Mouse (Mus musculus): ENCODE results near the gene Rhbdf1.
A peak's percentile ranks its signal among the peaks of the same experiment; 100 is the strongest.
"Not testable (repeated sequence)": the region's sequence is repeated elsewhere in the genome, so short reads cannot be mapped to it uniquely, and the experiment has no call there.

Rhbdf1 gene

GRCm38 (mm10) chr11:32220607-32221224 lies 1.4 kb downstream of the Rhbdf1 start:
- no peak for DNase-seq

GRCm38 (mm10) chr11:32219287-32219686 lies 2.8 kb downstream of the Rhbdf1 start:
- DNase-seq, result no peak

GRCm38 (mm10) chr11:32218501-32219050 lies 3.5 kb downstream of the Rhbdf1 start:
- peak; percentile 42 for DNase-seq

DNA sequence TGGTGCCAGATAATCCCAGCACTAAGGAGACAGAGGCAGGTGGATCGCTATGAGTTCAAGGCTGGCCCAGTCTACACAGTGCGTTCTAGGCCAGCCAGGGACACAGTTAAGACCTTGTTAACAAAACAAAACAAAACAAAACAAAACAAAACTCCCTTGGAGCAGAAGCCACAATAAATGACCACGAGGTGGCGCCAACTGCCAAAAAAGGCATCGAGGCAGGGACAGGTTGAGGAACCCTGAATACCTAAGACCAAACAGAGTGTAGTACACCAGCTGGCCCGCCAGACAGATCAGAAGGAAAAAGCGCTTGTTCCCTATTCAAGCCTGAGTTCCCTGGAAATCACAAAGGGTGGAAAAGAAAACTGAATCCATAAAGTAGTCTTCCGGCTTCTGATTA lies 5.2 kb downstream of the Rhbdf1 start:
- DNase-seq, result peak; percentile 76

DNA sequence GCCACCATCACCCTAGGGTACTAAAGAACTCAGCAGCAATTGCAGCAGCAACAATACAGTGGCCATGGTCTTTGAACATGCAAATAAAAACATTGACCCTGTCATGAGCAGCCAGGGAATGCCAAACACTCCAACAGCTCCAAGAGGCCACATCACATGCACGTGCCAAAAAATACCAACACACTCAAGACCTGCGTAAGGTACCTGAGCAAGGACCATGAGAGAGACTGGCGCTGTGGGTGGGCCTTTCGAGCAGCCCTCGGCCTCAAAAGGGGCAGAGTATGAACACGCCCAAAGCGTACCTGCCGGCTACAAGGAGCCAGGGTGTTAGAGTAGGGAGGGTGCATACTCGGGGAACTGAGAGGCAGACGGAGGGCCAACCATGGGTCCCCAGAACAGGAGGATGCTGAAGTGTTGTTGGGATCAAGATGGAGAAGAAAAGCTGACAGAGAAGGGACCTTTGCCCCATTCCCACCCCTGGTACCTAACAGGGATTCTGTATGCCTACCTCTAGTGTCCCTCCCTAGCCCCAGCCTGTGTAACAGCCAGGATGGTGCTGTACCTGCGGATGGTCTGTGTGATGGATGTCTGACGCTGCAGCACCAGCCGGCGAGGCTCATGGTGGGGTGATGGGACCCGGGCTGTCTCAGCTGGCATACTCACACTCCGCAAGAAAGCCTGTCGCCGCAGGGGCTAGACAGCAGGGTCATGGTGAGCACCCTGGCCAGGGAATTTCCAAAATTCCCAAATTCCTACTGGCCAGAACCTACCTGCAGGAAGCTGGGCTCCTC lies 6.5 kb downstream of the Rhbdf1 start:
- peak; percentile 28 for DNase-seq

- peak; percentile 28 for DNase-seq
Measured at GRCm38 (mm10) chr11:32210623-32211022, 11.5 kb downstream of the Rhbdf1 start.

DNA sequence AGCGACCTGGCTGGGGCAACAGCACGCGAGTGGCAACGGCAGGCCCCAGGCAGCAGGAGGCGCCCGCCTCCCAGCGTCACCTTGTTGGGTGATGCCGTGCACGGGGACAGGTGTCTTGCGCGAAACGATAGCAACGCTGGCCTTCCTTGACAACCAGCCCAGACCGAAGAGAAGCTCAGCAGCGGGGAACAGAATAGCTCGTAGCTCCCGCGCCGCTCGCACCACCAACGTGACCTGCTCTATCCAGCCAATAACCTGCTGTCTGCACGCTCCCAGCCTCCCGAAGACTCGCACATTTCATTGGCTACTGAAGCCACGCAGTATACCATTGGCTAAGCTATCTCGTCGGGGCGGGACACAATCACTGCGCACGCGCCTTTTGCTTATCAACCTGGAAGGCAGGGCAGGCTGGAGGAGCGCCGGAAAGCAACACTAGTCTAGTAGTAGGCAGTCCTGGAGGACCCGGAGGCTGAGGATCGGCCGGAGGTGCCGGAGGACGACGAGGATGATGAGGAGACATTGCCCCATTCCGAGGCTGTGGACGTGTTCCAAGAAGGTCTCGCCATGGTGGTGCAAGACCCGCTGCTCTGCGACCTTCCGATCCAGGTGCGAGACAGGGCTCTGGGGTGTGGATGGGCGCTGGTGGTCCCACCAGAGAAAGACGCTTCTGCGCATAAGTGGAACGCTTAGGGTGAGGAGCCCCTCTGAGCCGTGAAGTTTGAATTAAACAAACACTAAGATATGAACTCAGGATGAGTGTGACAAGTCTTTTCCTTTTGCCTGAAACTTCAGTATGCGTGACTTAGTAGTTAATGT lies 16.8 kb downstream of the Rhbdf1 start, which contains the start of gene Snrnp25:
Gene Snrnp25 (plus strand): TSS at position 358 of the 816 bp plus-strand sequence.
- DNase-seq, result peak; percentile 97

GRCm38 (mm10) chr11:32201922-32202685 lies 20.0 kb downstream of the Rhbdf1 start:
- DNase-seq, result no peak

- DNase-seq, result not testable (repeated sequence)
Measured at GRCm38 (mm10) chr11:32200992-32201391, 21.1 kb downstream of the Rhbdf1 start.

DNA sequence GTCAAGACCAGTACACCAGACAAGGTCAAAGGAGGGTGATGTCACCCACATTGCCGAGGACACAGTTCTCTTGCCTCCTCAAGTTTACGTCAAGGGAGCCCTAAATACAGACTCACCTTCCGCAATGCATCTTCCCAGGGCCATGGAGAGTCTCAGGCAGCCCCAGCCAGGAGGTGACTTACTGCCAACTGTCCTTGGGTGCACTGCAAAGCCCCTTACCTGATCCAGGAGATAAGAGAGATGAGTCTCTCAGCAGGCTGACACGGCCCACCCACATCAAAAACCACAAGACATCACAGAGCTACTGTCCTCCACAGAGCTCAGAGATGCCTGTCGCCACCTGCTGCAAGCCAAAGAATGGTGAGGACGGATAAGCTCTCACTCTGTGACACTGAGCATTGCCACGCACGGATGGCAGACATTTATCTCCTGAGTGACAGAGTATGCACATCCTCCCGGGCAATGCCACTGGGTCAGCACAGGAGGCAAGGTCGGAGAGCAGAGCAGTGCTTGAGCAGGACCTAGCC lies 22.0 kb downstream of the Rhbdf1 start, which contains the start of gene Il9r:
Gene Il9r (minus strand): TSS at position 205 of the 527 bp plus-strand sequence.
- DNase-seq, result no peak

- DNase-seq, result no peak
Measured at GRCm38 (mm10) chr11:32199230-32199629, 22.9 kb downstream of the Rhbdf1 start.

GRCm38 (mm10) chr11:32198256-32198955 lies 23.7 kb downstream of the Rhbdf1 start:
- no peak for DNase-seq

DNA sequence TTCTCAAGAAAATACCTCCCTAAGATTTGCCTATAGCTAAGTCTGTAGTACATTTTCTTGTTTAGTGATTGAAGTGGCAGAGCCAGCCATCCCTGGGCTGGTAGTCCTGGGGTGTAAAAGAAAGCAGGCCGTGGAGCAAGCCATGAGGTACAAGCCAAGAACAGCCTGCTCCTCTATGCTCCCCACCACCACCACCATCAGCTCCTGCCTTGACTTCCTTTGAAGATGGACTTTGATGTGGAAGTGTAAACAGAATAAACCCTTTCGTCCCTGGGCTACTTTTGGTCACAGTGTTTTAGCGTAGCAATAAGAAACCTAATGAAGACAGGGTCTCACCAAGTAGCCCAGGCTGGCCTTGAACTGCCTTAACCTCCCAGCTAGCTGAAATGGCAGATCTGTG lies 24.3 kb downstream of the Rhbdf1 start:
- DNase-seq, result no peak

DNA sequence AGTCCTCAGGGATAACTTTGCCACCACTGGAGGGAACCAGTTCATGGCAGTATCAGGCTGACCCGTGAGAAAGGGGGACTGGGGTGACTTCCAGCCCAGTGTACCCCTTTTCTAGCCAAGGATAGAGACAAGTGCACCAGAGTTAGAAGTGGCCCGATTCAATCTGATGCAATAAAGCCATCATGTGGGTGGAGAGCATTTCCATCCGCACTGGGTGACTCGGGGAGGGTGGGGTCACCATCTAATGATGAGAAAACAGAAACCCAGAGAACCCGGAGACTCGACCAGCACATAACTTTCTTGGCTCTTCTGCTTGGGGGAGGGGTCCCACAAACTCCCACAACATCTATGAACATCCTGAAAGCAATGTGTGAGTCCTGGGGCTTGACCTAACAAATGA lies 25.4 kb downstream of the Rhbdf1 start:
- DNase-seq, result no peak

- DNase-seq, result no peak
Measured at GRCm38 (mm10) chr11:32195867-32196540, 26.1 kb downstream of the Rhbdf1 start.

- no peak for DNase-seq
Measured at GRCm38 (mm10) chr11:32194626-32195025, 27.5 kb downstream of the Rhbdf1 start.

DNA sequence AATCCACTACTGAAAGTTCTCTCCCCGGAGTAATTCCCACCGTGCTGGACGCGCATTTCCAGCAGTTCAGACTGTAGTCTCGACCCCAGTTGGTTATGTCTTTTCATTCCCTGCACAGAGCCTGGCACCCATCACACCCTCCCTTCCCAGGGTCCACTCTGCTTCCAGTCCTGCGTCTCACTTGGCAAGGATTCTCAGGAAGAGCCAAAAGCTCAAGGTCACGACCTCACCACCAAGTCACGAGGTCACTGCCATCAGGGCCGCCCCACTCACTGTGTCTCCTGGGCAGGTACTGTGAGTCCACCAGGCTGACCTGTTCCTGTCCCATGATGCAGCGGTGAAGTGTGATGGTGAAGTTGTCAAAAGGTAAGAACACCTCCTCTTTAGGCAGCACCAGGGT lies 28.0 kb downstream of the Rhbdf1 start:
- DNase-seq, result no peak

DNA sequence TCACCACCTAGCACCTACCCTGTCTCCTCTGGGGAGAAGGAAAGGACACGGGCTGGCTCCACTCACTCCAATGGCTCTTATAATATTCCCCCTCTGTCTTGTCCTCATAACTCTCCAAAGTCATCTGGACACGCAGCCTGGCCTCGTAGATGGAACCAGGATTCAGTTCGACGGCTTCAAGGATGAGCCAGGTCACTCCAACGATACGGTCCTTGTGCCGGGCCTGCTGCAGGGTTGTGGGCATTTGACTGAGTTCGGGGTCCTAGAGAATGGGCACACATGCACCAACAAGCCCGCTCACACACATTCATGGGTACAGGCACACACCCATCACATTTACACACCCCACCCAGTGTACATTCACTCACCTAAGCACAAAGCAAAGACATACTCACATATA lies 28.9 kb downstream of the Rhbdf1 start:
- no peak for DNase-seq

DNA sequence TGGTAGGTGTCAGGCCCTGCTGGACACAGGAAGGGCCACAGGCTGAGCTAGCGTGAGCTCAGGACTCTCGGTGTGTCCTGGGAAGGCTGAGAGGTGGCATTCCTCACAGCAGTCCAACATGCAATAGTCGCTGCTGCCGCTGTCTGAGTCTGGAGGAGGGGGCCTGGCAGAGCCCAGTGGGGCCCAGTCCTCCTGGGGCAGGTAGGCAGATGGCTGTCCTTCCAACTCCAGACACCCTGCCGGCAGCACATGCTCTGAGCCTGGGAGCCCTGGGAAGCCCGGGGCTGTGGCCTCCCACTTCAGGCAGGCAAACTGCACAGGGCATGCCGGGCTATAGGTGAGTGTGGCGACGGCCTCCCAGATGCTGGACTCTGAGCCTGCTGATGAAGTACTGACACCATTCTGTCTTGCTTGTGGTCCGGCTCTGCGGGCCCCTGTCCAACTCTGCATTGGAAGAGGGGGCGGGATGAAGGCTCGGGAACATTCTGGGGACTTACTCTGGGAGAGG lies 31.4 kb downstream of the Rhbdf1 start:
- peak; percentile 19 for DNase-seq

DNA sequence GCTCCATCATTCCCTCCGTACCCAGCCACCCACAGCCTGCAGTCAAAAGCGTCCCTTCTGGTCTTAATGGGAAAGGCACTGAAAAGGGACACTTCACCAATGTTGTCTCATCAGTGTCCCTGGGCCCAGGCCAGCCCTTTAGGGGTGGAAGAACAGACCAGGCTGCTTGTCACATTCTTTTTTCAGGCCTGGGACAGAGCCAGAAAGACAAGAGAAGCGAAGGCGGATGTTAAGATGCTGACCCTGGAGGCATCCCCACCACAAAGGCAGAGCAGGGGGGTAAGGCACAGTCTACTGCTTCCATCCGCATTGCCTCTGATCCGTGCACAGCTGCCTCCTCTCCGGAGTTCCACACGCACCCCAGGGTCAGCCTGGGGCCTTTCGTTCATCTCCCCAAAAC lies 32.0 kb downstream of the Rhbdf1 start:
- no peak for DNase-seq

GRCm38 (mm10) chr11:32189434-32189833 lies 32.7 kb downstream of the Rhbdf1 start:
- no peak for DNase-seq

All from cerebellum, adult 9-11 months (tissue).